Mouse (Mus musculus) myocyte (in vitro differentiated cells): ENCODE data around the gene Nepro. TPM values are rescaled to one million over a fixed set of nuclear protein-coding genes. Genes with fewer than 3 reads are reported as not detected.

Experiments
- H3K27me3 ChIP-seq: one replicate; pipeline ENCODE4 v1.6.1; 2011; ENCODE audit not compliant: control insufficient read depth, insufficient read depth, insufficient read length
- H3K36me3 ChIP-seq: one replicate; pipeline ENCODE4 v1.6.1; 2011; ENCODE audit not compliant: control insufficient read depth, insufficient read depth
- H3K4me2 ChIP-seq: one replicate; pipeline ENCODE4 v1.6.1; 2011; ENCODE audit warnings: low read depth, control low read depth
- H3K4me3 ChIP-seq: one replicate; pipeline ENCODE4 v1.5.1; 2011; ENCODE audit warnings: mild to moderate bottlenecking, control low read depth, moderate library complexity
- H3K79me2 ChIP-seq: one replicate; pipeline ENCODE4 v1.6.1; 2011; ENCODE audit not compliant: control insufficient read depth, insufficient read depth
- H3ac ChIP-seq: one replicate; pipeline ENCODE4 v1.6.1; 2011; ENCODE audit not compliant: control insufficient read depth, insufficient read length
- CEBPB ChIP-seq: IDR thresholded peaks from 2 replicates; pipeline ENCODE4 v1.6.1; 2011; ENCODE audit warnings: mild to moderate bottlenecking, moderate library complexity; ENCODE audit not compliant: poor library complexity, insufficient read depth, severe bottlenecking
- E2F4 ChIP-seq: IDR thresholded peaks from one replicate; pipeline ENCODE4 v1.6.1; 2011; ENCODE audit warnings: mild to moderate bottlenecking, control low read depth, moderate library complexity; ENCODE audit not compliant: insufficient read depth
- MAX ChIP-seq: IDR thresholded peaks from one replicate; pipeline ENCODE4 v1.6.1; 2011; ENCODE audit warnings: low read depth, mild to moderate bottlenecking, control low read depth
- MYOD1 ChIP-seq, 3 experiments: IDR thresholded peaks; one replicate each; pipeline ENCODE4 v1.6.1; 2011; ENCODE audit warnings: control low read depth in 2 of 3, low read depth in 2 of 3, mild to moderate bottlenecking in 2 of 3, moderate library complexity in 1 of 3; ENCODE audit not compliant: insufficient read length in 2 of 3, control insufficient read depth in 1 of 3
- MYOG ChIP-seq, 3 experiments: IDR thresholded peaks; one replicate each; pipeline ENCODE4 v1.6.1; 2011; ENCODE audit warnings: control low read depth in 2 of 3, low read depth in 2 of 3, mild to moderate bottlenecking in 2 of 3; ENCODE audit not compliant: insufficient read length in 2 of 3, control insufficient read depth in 1 of 3, insufficient read depth in 1 of 3
- POLR2A ChIP-seq: IDR thresholded peaks from one replicate; pipeline ENCODE4 v1.6.1; 2011; ENCODE audit warnings: low read depth, mild to moderate bottlenecking, control low read depth, moderate library complexity; ENCODE audit not compliant: insufficient read length
- POLR2AphosphoS2 ChIP-seq: IDR thresholded peaks from one replicate; pipeline ENCODE4 v1.6.1; 2011; ENCODE audit warnings: low read depth, control low read depth; ENCODE audit not compliant: insufficient read length
- REST ChIP-seq: IDR thresholded peaks from one replicate; pipeline ENCODE4 v1.6.1; 2011; ENCODE audit warnings: mild to moderate bottlenecking, control low read depth, moderate library complexity; ENCODE audit not compliant: insufficient read depth, insufficient read length
- SRF ChIP-seq: IDR thresholded peaks from one replicate; pipeline ENCODE4 v1.6.1; 2011; ENCODE audit warnings: low read depth; ENCODE audit not compliant: control insufficient read depth, insufficient read length
- TCF12 ChIP-seq: IDR thresholded peaks from one replicate; pipeline ENCODE4 v1.6.1; 2011; ENCODE audit warnings: mild to moderate bottlenecking, control low read depth; ENCODE audit not compliant: poor library complexity, insufficient read depth, severe bottlenecking
- TCF3 ChIP-seq: IDR thresholded peaks from one replicate; pipeline ENCODE4 v1.6.1; 2011; ENCODE audit warnings: low read depth, control low read depth; ENCODE audit not compliant: insufficient read length
- USF1 ChIP-seq: IDR thresholded peaks from one replicate; pipeline ENCODE4 v1.6.1; 2011; ENCODE audit warnings: low read depth, mild to moderate bottlenecking, control low read depth, moderate library complexity
- polyA plus RNA-seq: library from polyadenylated mRNA; unstranded; fragments of >200 nt; fragmentation: generic; extraction: Trizol; gene quantifications from one replicate; pipeline ENCODE4 v1.2.1, GENCODE M21; 2012; ENCODE audit warnings: missing spikeins

The Nepro gene
- polyA plus RNA-seq, 1 experiment = 6.8 TPM

- Histone ChIP-seq H3K4me3 (no peak overlapping the region), H3K79me2 (no peaks in the 10 kb centered on the region), H3K27me3 (no peaks in the 10 kb centered on the region), H3ac (no peak overlapping the region), H3K36me3 (no peaks in the 10 kb centered on the region), H3K4me2 (no peak overlapping the region)
- TF ChIP-seq MYOD1 (IDR thresholded peaks at IDR 0.05; ENCODE audit: control insufficient read depth in 1 of 3, insufficient read length in 2 of 3, low read depth in 2 of 3) = no peak
- TF ChIP-seq MAX = no peak
- no peak for TF ChIP-seq MYOG (IDR thresholded peaks at IDR 0.05; ENCODE audit: control insufficient read depth in 1 of 3, insufficient read depth in 1 of 3, insufficient read length in 2 of 3, low read depth in 2 of 3)
- no peak for TF ChIP-seq E2F4
- TF ChIP-seq USF1 = no peak
- TF ChIP-seq SRF = no peak
- TF ChIP-seq CEBPB = no peak
- no peak for TF ChIP-seq TCF3
- no peak for TF ChIP-seq POLR2A
- no peak for TF ChIP-seq REST
- no peak for TF ChIP-seq POLR2AphosphoS2
- TF ChIP-seq TCF12 = no peak
These were observed 28.8 kb upstream of the Nepro start for GRCm38 (mm10) chr16:44695214-44695858.

DNA sequence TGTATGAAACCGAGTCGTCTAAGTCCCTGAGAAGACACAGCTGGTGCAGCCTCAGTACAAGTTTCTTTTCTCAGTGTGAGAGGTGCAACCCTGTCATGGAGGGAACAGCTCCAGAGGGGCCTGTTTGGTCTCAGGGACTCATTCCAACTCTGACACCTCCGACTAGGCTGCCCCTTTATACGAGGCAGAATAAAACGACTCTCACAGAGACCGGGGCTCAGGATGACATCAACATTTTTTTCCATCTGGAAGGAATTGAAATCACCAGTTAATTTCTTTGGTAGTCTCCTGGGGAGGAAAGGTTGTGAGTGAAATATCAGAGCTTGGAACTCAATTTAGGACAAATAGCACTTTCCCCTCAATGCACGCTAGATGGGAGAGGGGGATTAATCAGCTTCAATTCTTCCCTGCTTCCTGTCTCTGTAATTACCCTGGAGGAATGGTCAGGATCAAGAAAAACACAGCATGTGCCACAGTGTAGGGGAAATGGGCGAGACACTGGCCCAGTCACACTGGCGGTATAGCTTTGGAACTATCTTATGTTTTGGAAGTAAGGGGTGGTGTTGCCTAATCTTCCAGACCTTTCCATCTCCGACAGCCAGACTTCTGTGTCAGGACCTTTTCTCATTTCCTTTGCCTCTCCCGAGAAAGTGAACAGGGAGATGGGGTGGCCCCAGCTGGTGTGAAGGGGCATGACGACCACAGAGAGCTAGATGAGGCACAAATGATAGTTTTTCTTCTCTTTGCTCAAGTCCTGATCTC, 28.1 kb upstream of the Nepro start:
- H3K36me3 ChIP-seq = no peaks in the 10 kb centered on the region
- H3K4me3 ChIP-seq = no peak overlapping the region
- no peak overlapping the region for H3ac ChIP-seq
- no peak overlapping the region for H3K4me2 ChIP-seq
- H3K79me2 ChIP-seq = no peaks in the 10 kb centered on the region
- no peak for TF ChIP-seq E2F4
- TF ChIP-seq CEBPB = no peak
- TF ChIP-seq MYOD1 (IDR thresholded peaks at IDR 0.05; ENCODE audit: control insufficient read depth in 1 of 3, insufficient read length in 2 of 3, low read depth in 2 of 3) = no peak
- TF ChIP-seq TCF3 = no peak
- TF ChIP-seq TCF12 = no peak
- no peak for TF ChIP-seq POLR2A
- H3K27me3 ChIP-seq = no peaks in the 10 kb centered on the region

DNA sequence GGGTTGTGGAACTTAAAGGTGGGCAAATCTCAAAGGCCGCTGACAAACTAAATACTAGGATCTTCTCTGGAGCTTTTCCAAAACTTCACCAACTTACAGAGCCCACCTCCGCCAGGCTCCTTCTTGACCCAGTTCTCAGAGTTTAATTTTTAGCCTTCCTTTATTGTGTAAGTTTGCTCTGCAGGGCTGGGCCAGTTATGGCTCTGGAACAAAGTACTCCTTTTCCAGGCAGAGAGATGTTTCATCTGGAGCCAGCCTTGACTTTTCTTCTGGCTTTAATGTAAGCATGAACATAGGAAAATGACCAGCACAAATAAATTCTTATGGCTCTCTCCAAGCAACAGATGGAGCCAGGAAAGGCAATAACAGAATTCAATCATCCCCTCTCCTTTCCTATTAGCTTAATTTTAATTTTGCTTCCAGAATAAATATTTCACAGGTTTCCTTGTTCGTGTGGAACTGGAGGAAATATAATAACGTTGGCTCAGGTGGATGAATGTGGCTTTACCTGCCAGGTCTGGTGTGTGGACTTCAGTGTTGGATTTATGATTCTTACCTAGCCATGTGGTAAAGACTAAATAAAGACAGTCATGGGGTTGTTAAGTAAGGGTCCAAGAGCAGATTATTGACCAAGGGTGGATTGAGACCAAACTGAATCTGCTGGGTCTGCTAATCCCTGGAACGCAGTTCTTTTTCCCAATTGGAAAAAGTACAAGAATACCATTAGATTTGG, 26.5 kb upstream of the Nepro start:
- Histone ChIP-seq H3ac (no peak overlapping the region), H3K27me3 (no peaks in the 10 kb centered on the region), H3K4me3 (no peak overlapping the region), H3K4me2 (no peak overlapping the region), H3K79me2 (no peaks in the 10 kb centered on the region), H3K36me3 (no peaks in the 10 kb centered on the region)
- TF ChIP-seq TCF12 (no peak), MYOD1 (IDR thresholded peaks at IDR 0.05; ENCODE audit: control insufficient read depth in 1 of 3, insufficient read length in 2 of 3, low read depth in 2 of 3) (no peak), POLR2A (no peak)

DNA sequence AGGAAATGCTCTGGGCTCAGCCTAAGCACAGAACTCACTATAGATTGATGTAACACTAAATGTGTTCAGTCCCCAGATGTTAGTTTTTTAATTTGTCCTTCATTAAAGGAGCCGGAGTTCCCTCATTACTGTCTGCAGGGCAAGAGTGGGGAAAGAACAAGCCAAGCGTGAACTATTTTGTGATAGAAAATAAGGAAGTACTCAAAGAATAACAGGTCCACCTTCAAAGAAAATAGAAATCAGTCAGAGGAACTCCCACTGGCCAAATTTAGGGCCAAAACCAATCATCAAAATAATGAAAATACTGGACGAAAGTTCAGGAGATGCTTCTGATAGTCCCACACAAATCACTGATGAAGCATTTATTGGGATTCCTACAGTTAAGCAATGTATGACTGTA, 22.9 kb upstream of the Nepro start:
- Histone ChIP-seq H3K4me3 (no peak overlapping the region), H3ac (no peak overlapping the region), H3K4me2 (no peak overlapping the region), H3K79me2 (no peaks in the 10 kb centered on the region), H3K27me3 (no peaks in the 10 kb centered on the region), H3K36me3 (no peaks in the 10 kb centered on the region)
- TF ChIP-seq REST (no peak), CEBPB (no peak), SRF (no peak), MYOD1 (IDR thresholded peaks at IDR 0.05; ENCODE audit: control insufficient read depth in 1 of 3, insufficient read length in 2 of 3, low read depth in 2 of 3) (no peak), MYOG (IDR thresholded peaks at IDR 0.05; ENCODE audit: control insufficient read depth in 1 of 3, insufficient read depth in 1 of 3, insufficient read length in 2 of 3, low read depth in 2 of 3) (no peak), TCF3 (no peak), TCF12 (no peak), USF1 (no peak), POLR2AphosphoS2 (no peak), POLR2A (no peak), MAX (no peak), E2F4 (no peak)
